Mouse (Mus musculus) layer of hippocampus, adult 18-20 months (tissue): ENCODE measurements at regions not wholly inside any gene's neighbourhood (a gene's known extent, or its start where the extent isn't known, plus 50 kb on each side); places are given as distances from the start of the nearest gene placed in this dataset.

Experiments used
- DNase-seq, 2 experiments: peaks; one replicate each; pipeline ENCODE4 v3.0.0; 2022; ENCODE audit warnings: low spot score in 2 of 2

DNA sequence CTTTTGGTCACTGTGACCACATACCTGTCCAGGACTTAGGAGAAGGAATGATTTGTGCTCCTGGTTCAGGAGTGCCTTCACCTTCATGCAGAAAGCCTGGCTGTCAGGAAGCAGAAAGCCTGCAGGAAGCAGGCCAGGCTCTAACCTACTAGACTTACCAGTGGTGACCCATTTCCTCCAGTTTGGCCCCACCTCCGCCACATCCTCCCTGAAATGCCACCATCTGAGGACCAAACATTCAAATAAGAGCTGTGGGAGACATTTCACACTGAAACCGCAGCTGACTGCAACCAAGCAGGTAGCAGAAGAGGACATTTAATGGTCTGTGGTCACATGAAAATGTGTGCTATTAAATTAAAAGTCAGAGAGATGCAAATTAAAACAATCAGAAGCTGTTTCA lies 50.3 kb upstream of the Armc2 start:
- DNase-seq = no peak
